ENCODE assay signal across 9 mouse cellular contexts in the genomic region with DNA sequence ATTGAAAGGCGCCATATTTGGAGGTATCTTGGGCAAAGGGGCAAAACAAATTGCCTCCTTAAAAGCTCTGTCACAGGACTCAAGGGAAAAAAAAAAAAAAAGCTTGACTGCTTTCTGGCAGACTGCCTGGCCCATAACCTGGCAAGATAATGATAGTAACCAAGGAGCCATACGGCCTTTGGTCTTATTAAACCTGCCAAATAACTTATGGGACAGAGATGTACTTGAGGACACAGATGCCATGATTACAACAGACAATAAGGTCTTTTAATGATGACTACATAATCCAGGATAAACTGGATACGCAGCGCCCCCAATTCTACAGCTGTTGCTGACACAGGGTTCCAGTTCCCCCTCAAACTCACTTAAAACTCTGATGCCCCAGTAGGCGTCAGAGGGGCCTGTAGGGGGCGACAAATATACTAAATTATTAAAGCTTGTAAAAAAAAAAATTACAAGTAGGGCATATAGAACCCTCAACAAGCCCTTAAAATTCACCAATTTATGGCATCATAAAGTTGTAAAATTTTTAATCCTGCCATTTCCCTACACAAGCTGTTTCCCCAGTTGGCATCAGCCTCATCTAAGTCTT. TPM values are rescaled to one million over a fixed set of nuclear protein-coding genes. Genes with fewer than 3 reads are reported as not detected.
DNase-seq lines count a peak whose midpoint lies in the region; ATAC-seq lines count a peak whose summit lies in the region.
"Had no signal": no experiment of that assay in that cellular context is flagged by ENCODE, and none has a peak within 500 bp of the region (broad histone marks: within the 10 kb centered on the region; RNA-seq: fewer than 3 reads in every experiment).

No protein-coding gene starts in this region.

- H3K4me2 ChIP-seq in embryonic facial prominence, embryonic 11.5 days (ENCODE audit: low read depth, low read length), result no peak overlapping the region
- H3K4me2 ChIP-seq: heart, embryonic 15.5 days had no signal

- no peaks in the 10 kb centered on the region for H3K36me3 ChIP-seq in embryonic facial prominence, embryonic 11.5 days (replicated peaks; ENCODE audit: control insufficient read depth, insufficient read depth, low read depth, low read length)
- no peaks in the 10 kb centered on the region for H3K36me3 ChIP-seq in embryonic facial prominence, embryonic 10.5 days (replicated peaks)
- H3K36me3 ChIP-seq: heart, embryonic 15.5 days had no signal

- peak; percentile 59 for DNase-seq in embryonic facial prominence, embryonic 11.5 days (ENCODE audit: low spot score)
- no peak for DNase-seq in embryonic facial prominence, embryonic 10.5 days (ENCODE audit: low spot score)
- peak; percentile 12 for DNase-seq in right cerebral cortex, postnatal 14 days
- DNase-seq in right cerebral cortex, postnatal 25 days, result no peak
- peak; percentile 23 for DNase-seq in cerebellum, adult 9-11 months
- peak; percentile 47 for DNase-seq in kidney, postnatal 10 days
- peak; percentile 35 for DNase-seq in spleen, adult 12 weeks (ENCODE audit: low spot score)
- DNase-seq in right cerebral cortex, adult 2 months (ENCODE audit: low spot score in 2 of 2), result no peak

- H3K4me1 ChIP-seq in embryonic facial prominence, embryonic 11.5 days (ENCODE audit: control insufficient read depth, insufficient read depth, low read length), result no peaks in the 10 kb centered on the region
- H3K4me1 ChIP-seq in embryonic facial prominence, embryonic 10.5 days, result no peaks in the 10 kb centered on the region
- H3K4me1 ChIP-seq: heart, embryonic 15.5 days had no signal

- 54% methylated on average over 6 of the region's 6 CpGs for WGBS in embryonic facial prominence, embryonic 11.5 days
- 57% methylated on average over 6 of the region's 6 CpGs for WGBS in embryonic facial prominence, embryonic 10.5 days

- H3K27me3 ChIP-seq in embryonic facial prominence, embryonic 11.5 days (ENCODE audit: control insufficient read depth, insufficient read depth, low read length), result no peaks in the 10 kb centered on the region
- no peaks in the 10 kb centered on the region for H3K27me3 ChIP-seq in embryonic facial prominence, embryonic 10.5 days (replicated peaks; ENCODE audit: low read depth, poor library complexity, severe bottlenecking)
- H3K27me3 ChIP-seq: heart, embryonic 15.5 days had no signal

- no peak overlapping the region for H3K4me3 ChIP-seq in embryonic facial prominence, embryonic 11.5 days (ENCODE audit: low read depth, low read length)
- no peak overlapping the region for H3K4me3 ChIP-seq in embryonic facial prominence, embryonic 10.5 days
- H3K4me3 ChIP-seq: heart, embryonic 15.5 days had no signal

- no peak overlapping the region for H3K27ac ChIP-seq in embryonic facial prominence, embryonic 11.5 days (replicated peaks; ENCODE audit: low read depth, low read length)
- no peak overlapping the region for H3K27ac ChIP-seq in embryonic facial prominence, embryonic 10.5 days (replicated peaks)
- H3K27ac ChIP-seq: heart, embryonic 15.5 days had no signal

- H3K9ac ChIP-seq in embryonic facial prominence, embryonic 11.5 days (replicated peaks; ENCODE audit: low read length), result no peak overlapping the region
- H3K9ac ChIP-seq: heart, embryonic 15.5 days had no signal

- H3K9me3 ChIP-seq in embryonic facial prominence, embryonic 11.5 days (replicated peaks; ENCODE audit: control insufficient read depth, low read length), result no peaks in the 10 kb centered on the region
- no peaks in the 10 kb centered on the region for H3K9me3 ChIP-seq in embryonic facial prominence, embryonic 10.5 days
- H3K9me3 ChIP-seq: heart, embryonic 15.5 days had no signal

- no peak for ATAC-seq in embryonic facial prominence, embryonic 11.5 days (replicated peaks; ENCODE audit: insufficient number of reproducible peaks, low FRiP score, low TSS enrichment, low read depth)

RNA-seq across cellular contexts. Expression of a gene that starts 33.5 kb away (rescaled TPM):
- polyA plus RNA-seq in embryonic facial prominence, embryonic 11.5 days (2014; fragmentation: Nextera tagmentation; extraction: Ambion mirVana), result 63.1 and 63.6 TPM in 2 replicates
- polyA plus RNA-seq in embryonic facial prominence, embryonic 10.5 days (2016; fragmentation: Nextera tagmentation; extraction: Ambion mirVana), result 61.8 and 63.3 TPM in 2 replicates

RNA-seq across cellular contexts. Expression of a gene that starts 59.9 kb away (rescaled TPM):
- 3.1 and 6.0 TPM in 2 replicates for polyA plus RNA-seq in embryonic facial prominence, embryonic 11.5 days (2014; fragmentation: Nextera tagmentation; extraction: Ambion mirVana)
- polyA plus RNA-seq in embryonic facial prominence, embryonic 10.5 days (2016; fragmentation: Nextera tagmentation; extraction: Ambion mirVana), result 1.6 and 2.4 TPM in 2 replicates

Comparison
In these comparisons a context has a peak if more than half of its experiments do, and no peak if none do; other contexts are left out.
1. DNase-seq: peak in embryonic facial prominence, embryonic 11.5 days (single experiment), right cerebral cortex, postnatal 14 days (single experiment), cerebellum, adult 9-11 months (single experiment), kidney, postnatal 10 days (single experiment) and spleen, adult 12 weeks (single experiment); none in embryonic facial prominence, embryonic 10.5 days (single experiment), right cerebral cortex, postnatal 25 days (single experiment) and right cerebral cortex, adult 2 months (0 of 2).